Comparison of ENCODE assay signal across 24 mouse cellular contexts in genomic region chr16:57546355-57546754, GRCm38 (mm10).
DNase-seq lines count a peak whose midpoint lies in the region; ATAC-seq and TF ChIP-seq lines count a peak whose summit lies in the region.
"Had no signal": no experiment of that assay in that cellular context is flagged by ENCODE, and none has a peak within 500 bp of the region (broad histone marks: within the 10 kb centered on the region; RNA-seq: fewer than 3 reads in every experiment).

No protein-coding gene starts in this region.

- H3K27ac ChIP-seq in CH12.LX (ENCODE audit: insufficient read depth, low read depth), result no peak overlapping the region
- H3K27ac ChIP-seq: embryonic facial prominence, embryonic 10.5 days; embryonic facial prominence, embryonic 13.5 days; forebrain, embryonic 12.5 days; hindbrain, embryonic 13.5 days; hindbrain, postnatal 0 days had no signal

- peak; percentile 55 for ATAC-seq in granulocyte monocyte progenitor cell, adult 5-6 weeks (replicated peaks; ENCODE audit: poor library complexity, severe bottlenecking)
- peak; percentile 51 for ATAC-seq in monocyte, adult 5-6 weeks (replicated peaks; ENCODE audit: insufficient number of reproducible peaks, low FRiP score, low TSS enrichment, poor library complexity, severe bottlenecking)
- no peak for ATAC-seq in megakaryocyte-erythroid progenitor cell, adult 5-6 weeks (replicated peaks; ENCODE audit: low FRiP score, low TSS enrichment, poor library complexity, severe bottlenecking)
- ATAC-seq: forebrain, embryonic 16.5 days; hindbrain, postnatal 0 days; inflammation-experienced regulatory T-cells, adult 6 months; Patski had no signal

- no peaks in the 10 kb centered on the region for H3K79me2 ChIP-seq in CH12.LX (replicated peaks; ENCODE audit: control insufficient read depth, extremely low read depth, insufficient read depth, poor library complexity, severe bottlenecking)

- H3K36me3 ChIP-seq in CH12.LX (replicated peaks in 1 of 2; ENCODE audit: control insufficient read depth in 1 of 2, insufficient read depth in 1 of 2, low read length in 1 of 2), result peaks cover 0 to 2% of the 10 kb centered on the region in 2 experiments
- H3K36me3 ChIP-seq: embryonic facial prominence, embryonic 10.5 days; embryonic facial prominence, embryonic 13.5 days; forebrain, embryonic 12.5 days; hindbrain, embryonic 13.5 days had no signal

- in situ Hi-C loops in CH12.LX (cut with MboI; ENCODE audit: low pct_ligation_motif_present, low pct_unique_long_range_greater_than_20kb, low sequenced_read_pairs), result loop anchor here (10.0 kb wide), 1 partner anchor 302 kb away; no protein-coding TSS in a partner anchor

- H3K27me3 ChIP-seq in CH12.LX (replicated peaks), result no peaks in the 10 kb centered on the region
- H3K27me3 ChIP-seq: embryonic facial prominence, embryonic 13.5 days; forebrain, embryonic 12.5 days; Patski had no signal

- no peak overlapping the region for H3K9ac ChIP-seq in CH12.LX (ENCODE audit: insufficient read depth, low read depth)
- H3K9ac ChIP-seq: embryonic facial prominence, embryonic 13.5 days; forebrain, embryonic 12.5 days; hindbrain, embryonic 13.5 days had no signal

- peak; percentile 13; the same call in 1 of the 2 replicates for TF ChIP-seq EP300 in CH12.LX (IDR thresholded peaks at IDR 0.05; ENCODE audit: low read length)

- DNase-seq in CH12.LX (ENCODE audit: extremely low read depth), result no peak
- no peak for DNase-seq in layer of hippocampus, postnatal 36 days
- no peak for DNase-seq in urinary bladder, adult 2 months (ENCODE audit: low spot score)
- DNase-seq: adrenal gland, postnatal 10 days; adrenal gland, postnatal 36 days; cerebellum, adult 18-20 months; cerebellum, adult 9-11 months; cerebellum, postnatal 25 days; embryo, embryonic 11 days; gastrocnemius, postnatal 10 days; gastrocnemius, postnatal 36 days had no signal

- TF ChIP-seq CTCF in CH12.LX (conservative IDR thresholded peaks at IDR 0.05 in 1 of 2, IDR thresholded peaks at IDR 0.05 in 1 of 2; ENCODE audit: low read depth in 2 of 2, low read length in 2 of 2), result no peak

- peaks cover 6% of the 10 kb centered on the region for H3K9me3 ChIP-seq in CH12.LX (replicated peaks; ENCODE audit: low read length)
- H3K9me3 ChIP-seq: forebrain, embryonic 12.5 days; hindbrain, embryonic 13.5 days had no signal

- TF ChIP-seq RAD21 in CH12.LX (IDR thresholded peaks at IDR 0.05; ENCODE audit: low read depth, low read length), result no peak

- dilution Hi-C loops in CH12.LX (cut with MboI; ENCODE audit: extremely low pct_ligation_motif_present, extremely low pct_unique_long_range_greater_than_20kb, low sequenced_read_pairs), result no loop called here

- H3K4me1 ChIP-seq in CH12.LX (ENCODE audit: control insufficient read depth in 1 of 2, insufficient read depth in 2 of 2), result peaks cover 9 to 42% of the 10 kb centered on the region in 2 experiments
- H3K4me1 ChIP-seq: forebrain, embryonic 12.5 days had no signal

- TF ChIP-seq POLR2A in CH12.LX (IDR thresholded peaks at IDR 0.05; ENCODE audit: low read depth, low read length), result no peak

- no peak overlapping the region for H3K4me2 ChIP-seq in CH12.LX (ENCODE audit: insufficient read depth, low read depth, poor library complexity, severe bottlenecking)
- H3K4me2 ChIP-seq: embryonic facial prominence, embryonic 13.5 days; forebrain, embryonic 12.5 days; heart, embryonic 11.5 days; hindbrain, embryonic 13.5 days had no signal

- H3K4me3 ChIP-seq in CH12.LX (replicated peaks in 1 of 3; ENCODE audit: low read depth in 2 of 3, low read length in 2 of 3, poor library complexity in 1 of 3), result no peak overlapping the region
- H3K4me3 ChIP-seq: embryonic facial prominence, embryonic 10.5 days; embryonic facial prominence, embryonic 13.5 days; erythroblast, embryonic 14.5 days; forebrain, embryonic 12.5 days; hindbrain, embryonic 13.5 days had no signal

TF ChIP-seq in CH12.LX, 34 proteins besides CTCF, POLR2A, EP300 and RAD21:
- no peak for TF ChIP-seq ZKSCAN1 (IDR thresholded peaks at IDR 0.05; ENCODE audit: borderline replicate concordance, low read depth, low read length)
- no peak for TF ChIP-seq MAX (IDR thresholded peaks at IDR 0.05; ENCODE audit: low read length)
- TF ChIP-seq JUN (IDR thresholded peaks at IDR 0.05; ENCODE audit: insufficient read depth, low read depth, low read length), result no peak
- TF ChIP-seq PAX5 (IDR thresholded peaks at IDR 0.05; ENCODE audit: low read length), result no peak
- TF ChIP-seq USF1 (IDR thresholded peaks at IDR 0.05; ENCODE audit: low read depth, low read length), result no peak
- no peak for TF ChIP-seq ELF1 (IDR thresholded peaks at IDR 0.05; ENCODE audit: low read depth, low read length)
